Mouse (Mus musculus) left cerebral cortex, adult 8-10 months (tissue): ENCODE data around the gene Ush1g. TPM values are rescaled to one million over a fixed set of nuclear protein-coding genes. Genes with fewer than 3 reads are reported as not detected.

ENCODE experiments used
- DNase-seq, 2 experiments: peaks; one replicate each; pipeline ENCODE4 v3.0.0; 2022; ENCODE audit warnings: low spot score in 2 of 2
- total RNA-seq, 4 experiments: library from RNA; stranded (reverse); gene quantifications; 2 replicates each; pipeline ENCODE4 v1.2.4; 2022

The Ush1g gene
- total RNA-seq, 4 experiments from 2014 or later = 0.46 to 0.78 (median 0.59) TPM

DNA sequence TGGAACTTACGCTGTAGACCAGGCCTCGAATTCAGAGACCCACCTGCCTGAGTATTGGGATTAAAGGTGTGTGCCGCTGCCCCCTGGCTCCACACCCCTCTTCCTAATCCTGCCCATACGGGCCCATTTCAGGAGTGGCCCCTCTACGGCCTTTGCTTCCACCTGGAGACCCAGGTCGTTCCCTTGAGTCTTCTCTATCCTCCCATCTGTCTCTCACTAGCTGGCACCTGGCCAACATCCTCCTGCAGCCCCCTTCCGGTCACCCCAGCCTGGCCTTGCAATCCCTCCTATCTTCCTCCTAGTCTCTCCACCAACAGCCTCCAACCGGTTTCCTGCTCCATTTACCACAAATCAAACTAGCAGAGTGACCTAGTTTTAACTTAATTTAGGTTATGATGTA lies 32.0 kb downstream of the Ush1g start:
- no peak for DNase-seq

DNA sequence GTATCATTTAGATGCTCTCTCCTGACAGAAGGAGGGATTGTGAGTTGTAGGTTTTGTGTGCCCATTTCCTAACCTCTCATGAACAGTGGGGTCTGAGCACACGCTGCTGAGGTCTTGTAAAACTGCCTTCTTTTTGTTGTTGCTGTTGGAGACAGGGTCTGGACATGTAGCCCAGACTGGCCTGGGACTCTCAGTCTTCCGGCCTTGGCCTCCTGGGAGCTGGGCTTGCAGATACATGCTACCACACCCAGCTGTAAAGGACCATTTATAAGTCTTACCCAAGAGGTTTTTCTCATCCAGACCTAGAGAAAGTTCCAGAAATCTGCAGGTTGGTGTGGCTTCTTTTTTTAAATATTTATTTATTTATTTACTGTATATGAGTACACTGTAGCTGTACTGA lies 33.5 kb downstream of the Ush1g start:
- DNase-seq = no peak

DNA sequence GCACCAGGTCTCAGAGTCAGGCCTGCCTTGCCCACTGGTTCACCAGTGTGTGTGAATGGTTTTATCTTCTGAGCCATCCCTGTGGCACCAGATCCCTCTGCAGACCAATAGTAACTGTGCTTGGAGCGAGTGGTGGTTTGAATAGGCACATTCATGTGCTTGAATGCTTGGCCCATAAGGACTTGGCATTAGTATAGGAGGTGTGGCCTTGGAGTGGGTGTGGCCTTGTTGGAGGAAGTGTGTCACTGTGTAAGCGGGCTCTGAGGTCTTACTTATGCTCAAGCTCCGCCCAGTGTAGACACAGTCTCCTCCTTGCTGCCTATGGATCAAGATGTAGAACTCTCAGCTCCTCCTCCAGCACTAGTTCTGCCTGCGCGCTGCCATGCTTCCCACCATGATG lies 34.5 kb downstream of the Ush1g start:
- no peak for DNase-seq

DNA sequence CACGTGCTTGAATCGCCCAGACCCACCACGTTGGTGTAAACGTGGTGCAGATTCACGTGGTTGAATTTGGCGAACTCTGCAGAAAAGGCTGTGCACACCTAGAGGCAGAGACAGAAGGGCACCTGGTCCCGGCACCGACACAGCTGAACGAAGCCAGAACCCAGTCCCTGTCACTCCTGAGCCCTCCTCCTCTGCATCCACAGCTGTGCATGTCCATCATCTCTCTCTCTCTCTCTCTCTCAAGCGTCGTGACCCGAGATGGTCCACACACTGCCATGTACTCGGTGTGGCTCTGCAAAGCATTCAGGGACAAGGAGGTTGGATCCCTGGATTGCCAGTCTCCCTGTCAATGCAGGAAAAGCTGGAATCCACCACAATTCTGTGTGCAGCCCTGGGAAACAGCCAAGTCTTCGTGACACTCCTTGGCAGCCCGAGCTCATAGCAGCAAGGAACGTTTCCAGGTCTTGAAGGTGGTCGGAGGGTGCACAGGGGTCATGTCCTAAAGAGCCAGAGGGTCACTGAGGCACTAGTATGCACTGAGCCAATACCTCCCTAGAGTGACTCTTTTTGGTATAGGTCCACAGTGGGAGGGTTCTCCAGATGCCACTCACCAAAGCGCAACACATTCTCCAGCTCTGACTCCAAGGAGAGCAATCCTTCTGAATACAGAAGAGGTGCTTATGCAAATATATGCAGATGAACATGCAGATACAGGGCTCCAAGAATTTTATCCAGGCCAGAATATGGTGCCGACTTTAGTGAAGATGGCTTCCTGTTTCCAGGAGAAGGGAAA lies 35.4 kb downstream of the Ush1g start:
- no peak for DNase-seq

DNA sequence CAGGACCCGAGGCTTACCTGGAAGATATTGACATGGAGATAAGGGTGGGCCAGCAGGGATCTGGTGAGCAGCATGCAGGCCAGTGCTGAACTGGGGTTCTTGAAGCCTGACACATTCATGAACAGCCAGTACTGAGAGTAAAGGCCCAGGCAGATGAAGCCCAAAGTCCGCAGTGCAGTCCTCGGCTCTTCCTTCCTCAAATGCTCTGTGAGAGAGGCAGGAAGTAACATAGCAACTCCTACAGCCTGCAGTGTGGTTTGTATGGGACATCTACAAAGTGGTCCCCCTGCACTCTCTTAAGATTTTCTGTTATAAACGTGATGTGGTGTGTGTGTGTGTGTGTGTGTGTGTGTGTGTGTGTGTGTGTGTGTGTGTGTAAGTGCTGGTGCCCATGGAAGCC lies 36.6 kb downstream of the Ush1g start:
- DNase-seq = no peak

DNA sequence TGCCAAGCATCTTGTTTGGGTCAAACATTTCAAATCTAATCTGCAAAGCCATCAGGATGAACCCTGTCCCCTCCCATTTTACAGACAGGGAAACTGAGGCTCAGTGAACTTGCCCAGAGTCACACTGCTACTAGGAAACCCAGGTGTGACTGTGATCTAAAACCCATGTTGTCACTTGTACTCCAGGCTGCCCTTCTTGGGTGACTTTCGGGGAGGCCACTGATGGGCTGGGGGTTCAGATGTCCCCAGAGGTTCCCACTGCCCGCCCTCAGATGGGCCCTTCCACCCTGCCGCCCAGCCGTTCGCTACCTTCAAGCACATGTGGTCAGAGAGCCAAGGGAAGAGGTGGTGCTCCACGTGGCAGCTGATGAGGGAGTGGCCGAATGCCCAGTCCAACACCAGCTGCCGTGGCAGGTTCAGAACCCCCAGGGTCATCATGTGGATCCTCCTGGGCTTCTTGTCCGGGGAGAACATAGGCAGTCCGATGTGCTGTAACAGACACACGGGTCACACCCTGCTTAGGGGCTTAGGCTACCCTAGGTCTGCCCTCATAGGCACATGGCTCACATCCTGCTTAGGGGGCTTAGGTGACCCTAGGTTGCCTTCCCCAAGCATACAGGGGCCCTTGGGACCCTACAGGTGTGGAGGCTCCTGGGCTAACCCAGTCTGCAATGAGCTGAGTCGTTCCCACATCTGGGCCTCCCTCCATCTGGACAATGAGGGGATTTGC lies 37.8 kb downstream of the Ush1g start:
- no peak for DNase-seq

DNA sequence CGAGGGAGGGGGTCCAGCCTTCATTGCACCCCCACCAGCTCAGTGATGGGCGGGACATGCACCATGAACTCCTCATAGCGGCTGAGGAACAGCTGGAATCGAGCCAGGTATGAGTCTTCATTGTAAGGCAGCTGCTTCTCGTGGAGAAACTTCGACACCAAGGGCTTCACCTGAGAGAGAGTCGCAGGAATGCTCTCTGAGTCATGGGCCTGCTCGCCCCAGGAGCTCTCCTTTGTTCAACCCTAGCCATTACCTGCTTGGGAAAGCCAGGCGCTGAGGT lies 38.4 kb downstream of the Ush1g start:
- no peak for DNase-seq

DNA sequence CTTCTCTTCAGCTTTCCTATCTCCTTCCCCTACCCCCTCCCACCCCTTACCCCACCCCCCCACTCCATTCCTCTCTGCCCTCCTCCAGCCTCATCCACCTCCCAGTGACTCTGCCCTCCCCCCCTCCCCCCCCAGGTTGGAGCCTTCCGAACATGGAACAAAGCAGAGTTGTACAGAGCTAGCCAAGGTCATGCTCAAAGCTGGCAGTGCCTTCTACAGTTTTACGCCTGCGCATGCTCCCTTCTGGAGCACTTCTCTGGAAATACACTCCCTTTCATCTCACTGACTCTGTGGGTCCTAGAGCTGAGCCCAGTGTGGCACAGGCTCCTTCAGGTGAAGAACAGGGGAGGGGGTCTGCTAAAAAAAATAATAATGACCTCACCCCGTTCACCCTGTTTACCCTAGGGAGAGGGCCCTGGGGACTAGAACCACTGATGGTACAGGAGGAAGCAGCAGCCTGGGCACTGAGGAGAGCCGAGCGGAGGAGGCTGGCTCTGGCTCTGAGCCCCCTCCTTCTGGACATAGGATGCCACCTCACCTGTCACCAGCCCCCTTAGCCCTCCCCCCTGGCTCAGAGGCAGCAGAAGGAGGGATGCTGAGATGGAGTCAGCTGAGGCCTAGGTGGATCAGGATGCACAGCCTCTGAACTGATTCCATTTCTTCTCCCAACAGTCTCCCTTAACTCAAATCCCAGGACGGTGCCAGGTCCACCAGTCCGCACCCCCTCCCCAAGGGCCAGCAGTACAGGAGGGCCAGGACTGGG lies 38.9 kb downstream of the Ush1g start:
- no peak for DNase-seq

DNA sequence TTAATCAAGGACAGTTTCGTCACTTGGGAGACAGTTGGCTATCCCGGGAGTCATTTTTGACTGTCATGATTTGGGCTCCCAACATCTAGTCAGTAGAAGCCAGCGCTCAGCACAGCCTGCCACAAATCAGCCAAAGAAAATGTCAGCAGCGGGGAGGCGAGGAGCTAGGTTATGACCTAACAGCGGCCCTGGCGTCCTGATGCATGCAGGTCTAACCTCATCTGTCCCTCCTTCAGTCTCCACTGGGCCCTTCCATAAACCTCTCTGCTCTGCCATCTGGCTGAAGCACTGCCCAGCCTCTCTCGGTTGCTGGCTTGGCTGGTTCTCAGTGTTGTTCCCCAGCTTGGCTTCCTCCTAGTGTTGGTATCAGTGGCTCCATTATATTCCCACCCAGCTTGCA lies 39.5 kb downstream of the Ush1g start:
- no peak for DNase-seq

DNA sequence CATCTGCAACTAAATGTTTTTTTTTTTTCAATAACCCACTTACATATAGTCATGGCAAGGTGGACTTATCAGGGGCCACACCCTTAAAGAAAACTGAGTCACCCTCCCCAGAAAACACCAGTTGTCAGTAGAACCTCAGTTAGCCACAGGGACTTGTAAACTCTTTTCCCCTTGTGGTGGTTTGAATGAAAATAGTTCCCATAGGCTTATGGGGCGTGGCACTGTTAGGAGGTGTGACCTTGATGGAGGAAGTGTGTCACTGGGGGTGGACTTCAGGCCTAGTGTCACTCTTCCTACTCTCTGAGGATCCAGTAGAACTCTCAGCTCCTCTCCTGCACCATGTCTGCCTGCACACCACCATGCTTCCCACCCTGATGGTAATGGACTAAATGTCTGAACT lies 42.1 kb downstream of the Ush1g start:
- no peak for DNase-seq

DNA sequence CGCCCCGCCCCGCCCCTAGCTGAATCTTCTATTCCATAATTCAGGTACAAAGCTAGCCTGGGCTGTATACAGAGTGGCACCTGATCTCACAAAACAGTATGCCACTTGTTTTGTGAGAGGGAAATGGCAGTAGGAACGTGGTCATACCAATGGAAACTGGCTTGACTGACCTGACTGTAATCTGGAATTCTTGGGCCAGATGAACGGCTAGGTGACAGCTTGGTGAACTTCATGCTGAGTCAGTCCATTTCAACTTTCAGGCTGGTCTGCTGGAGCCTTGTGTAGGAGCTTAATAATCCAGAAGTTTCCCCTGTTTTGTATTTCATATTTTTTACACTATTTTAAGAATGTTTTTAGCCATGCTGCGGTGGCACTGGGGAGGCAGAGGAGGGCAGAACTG lies 43.7 kb downstream of the Ush1g start:
- no peak for DNase-seq

DNA sequence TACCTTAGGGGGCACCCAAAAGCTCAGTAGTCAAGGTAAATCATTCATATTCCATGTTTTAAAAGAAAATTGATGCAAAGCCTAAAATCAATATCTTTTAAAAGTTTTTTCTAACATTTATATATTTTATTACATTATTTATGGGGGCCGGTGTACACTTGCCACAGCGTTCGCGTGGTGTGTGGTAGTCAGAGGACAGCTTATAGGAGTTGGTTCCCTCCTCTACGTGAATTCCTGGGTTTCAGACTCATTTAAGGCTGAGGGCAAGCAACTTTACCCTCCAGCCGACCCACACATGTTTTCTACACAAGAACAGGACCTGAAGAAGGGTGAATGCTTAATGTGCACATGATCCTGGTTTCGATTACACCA lies 44.3 kb downstream of the Ush1g start:
- no peak for DNase-seq

DNA sequence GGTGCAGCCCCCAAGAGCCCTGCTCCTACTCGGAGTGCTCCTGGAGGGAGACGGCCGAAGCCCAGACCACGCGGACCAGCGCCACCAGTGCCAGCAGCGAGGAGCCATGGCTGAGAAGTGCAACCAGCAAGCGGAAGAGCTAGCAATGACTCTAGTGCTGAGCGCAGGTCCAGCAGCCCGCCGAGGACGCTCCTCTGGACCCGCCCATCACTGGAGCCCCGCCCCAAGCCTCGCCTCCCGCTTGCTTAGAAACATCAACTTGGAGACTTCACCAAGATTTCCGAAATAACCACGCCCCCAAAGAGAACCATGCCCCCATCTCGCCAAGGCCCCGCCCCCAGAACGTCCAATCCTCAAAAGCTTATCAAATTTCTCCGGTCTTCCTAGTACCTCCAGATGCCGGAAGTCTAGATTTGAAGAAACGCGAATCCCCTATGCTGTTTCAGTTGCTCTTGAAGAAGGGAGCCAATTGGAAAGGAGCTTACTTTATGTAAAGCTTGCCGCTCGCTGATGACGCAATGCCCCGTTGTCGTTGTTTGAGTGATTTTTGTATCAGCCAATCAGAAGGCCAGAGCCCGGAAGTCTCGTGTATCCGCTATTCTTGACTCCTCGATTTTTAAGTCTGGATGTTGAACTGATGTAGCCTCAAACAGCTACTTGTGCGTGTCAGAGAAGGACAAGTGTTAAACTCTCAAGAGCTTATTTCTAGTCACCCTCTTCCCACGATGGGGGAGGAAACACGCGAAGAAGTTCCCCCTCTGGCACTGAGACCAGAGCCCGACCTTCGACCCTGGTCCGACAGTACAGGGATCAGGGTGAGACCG lies 44.8 kb downstream of the Ush1g start, which contains the start of gene Fdxr:
TSS of gene Fdxr (minus strand) at position 271 of the 824 bp plus-strand sequence.
- DNase-seq = peak; percentile 90 to 98

DNA sequence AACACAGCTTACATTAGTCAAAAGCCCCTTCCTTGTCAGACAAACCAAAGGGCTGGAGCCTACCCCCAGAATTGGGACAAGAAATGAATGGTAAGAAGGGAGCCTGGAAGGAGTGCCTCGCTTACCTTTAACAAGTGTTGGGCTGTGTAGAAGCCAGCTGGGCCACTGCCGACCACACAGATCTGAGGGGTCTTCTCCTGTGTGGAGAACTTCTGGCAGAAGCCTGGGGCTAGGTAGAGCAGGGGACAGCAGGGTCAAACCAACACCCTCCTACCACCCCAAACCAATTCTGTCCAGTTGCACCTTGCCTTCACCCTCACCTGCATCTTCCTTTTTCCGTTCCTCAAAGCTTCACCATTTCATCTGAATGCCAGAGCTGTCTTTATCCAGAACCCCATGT lies 45.9 kb downstream of the Ush1g start:
- no peak for DNase-seq

DNA sequence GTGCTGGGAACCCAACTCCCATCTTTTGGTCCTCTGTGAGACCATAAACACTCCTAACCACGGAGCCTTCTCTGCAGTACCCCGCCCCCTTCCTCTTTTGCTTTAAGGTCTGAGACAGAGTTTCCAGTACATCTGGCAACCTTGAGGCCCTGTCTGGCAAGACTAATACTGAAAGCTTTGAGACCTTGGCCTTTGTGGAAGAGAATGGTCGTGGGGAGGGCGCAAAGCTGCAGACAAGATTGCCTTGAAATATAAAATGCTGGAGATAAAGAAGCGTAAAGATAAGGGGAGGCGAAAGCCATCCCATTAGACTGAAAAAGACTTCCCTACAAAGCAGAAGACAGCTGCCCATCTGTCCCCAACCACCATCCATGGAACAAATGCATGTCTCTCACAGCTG lies 46.3 kb downstream of the Ush1g start:
- no peak for DNase-seq

DNA sequence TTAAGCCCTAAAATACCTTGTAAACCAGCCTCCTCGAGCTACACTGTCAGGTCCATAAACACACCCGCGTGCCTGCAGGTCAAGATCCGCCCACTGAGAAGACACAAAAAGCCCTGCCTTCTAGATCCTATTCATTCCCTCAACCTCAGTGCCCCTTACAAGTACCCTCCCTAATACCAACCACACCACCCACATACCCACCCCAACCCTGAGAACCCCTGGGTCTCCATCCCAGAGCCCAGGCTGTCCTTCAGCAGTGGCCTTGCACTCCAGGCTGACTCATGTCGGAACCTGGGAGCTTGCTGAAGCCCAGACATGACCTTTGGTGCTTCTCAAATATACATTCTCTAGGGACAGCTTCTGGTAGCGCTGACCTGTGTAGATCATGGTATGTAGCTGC lies 47.1 kb downstream of the Ush1g start:
- no peak for DNase-seq

DNA sequence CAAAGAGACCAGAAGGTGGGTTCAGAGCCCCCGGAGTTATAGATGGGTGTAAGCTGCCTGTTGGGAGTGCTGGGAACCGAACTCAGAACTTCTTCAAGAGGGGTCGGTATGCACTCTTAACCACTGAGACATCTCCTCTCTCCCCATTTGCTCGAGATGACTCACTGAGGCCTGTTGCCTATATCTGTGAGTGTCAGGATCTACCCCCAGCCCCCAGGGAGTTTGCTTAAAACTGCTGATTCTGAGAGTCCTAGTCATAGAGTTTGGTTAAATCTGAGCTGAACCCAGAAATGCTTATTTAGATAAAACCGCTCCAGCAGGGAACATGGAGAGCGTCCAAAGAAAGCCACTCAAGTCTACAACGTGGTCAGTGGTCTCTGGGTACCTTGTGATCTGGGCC lies 47.7 kb downstream of the Ush1g start:
- DNase-seq = no peak

DNA sequence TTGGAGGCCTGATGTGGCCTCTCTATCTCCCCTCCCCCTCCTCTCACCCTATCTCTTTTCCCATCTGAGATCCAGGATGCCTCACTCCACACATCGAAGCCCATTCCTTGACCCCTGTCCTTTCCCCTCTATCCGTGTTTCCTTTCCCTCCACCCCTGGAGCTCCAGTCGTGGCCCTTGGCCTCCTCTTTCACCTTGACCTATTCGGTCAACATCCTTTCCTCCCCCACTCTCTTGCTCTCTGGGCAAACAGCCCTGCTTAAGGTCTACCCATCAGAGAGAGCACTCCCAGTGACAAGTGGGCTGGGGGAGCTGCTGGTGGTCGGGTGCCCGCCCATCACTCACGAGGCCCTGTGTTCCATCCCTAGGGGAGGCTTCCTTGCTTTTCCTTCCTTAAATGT lies 48.1 kb downstream of the Ush1g start:
- no peak for DNase-seq

DNA sequence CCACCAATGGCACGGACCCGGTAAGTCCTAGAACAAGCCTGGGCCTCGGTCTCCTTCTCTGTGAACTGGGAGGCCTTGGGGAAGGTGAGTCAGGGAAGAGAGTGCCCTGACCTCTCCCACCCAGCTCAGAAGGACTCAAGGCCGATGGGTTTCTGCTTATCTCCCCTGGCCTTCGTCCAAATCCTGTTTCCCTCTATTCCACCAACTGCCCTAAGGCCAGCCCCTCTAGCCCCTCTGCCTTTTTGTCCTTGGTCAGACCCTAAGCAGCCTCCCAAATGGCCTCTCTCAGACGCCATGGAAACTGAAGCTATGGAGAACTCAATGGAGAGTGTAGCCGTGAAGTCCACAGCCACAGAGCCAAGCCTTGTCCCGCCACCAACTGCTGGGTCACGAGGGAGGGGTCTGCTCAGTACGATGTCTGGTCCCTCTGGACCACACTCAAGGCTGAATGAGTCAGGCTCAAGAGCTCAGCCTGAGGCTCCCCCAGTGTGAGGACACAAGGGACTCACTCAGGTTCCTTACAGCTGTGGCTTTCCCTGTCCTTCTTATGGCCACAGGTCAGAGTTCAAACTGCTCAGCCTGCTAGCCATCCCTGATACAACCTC lies 48.8 kb downstream of the Ush1g start:
- no peak for DNase-seq

DNA sequence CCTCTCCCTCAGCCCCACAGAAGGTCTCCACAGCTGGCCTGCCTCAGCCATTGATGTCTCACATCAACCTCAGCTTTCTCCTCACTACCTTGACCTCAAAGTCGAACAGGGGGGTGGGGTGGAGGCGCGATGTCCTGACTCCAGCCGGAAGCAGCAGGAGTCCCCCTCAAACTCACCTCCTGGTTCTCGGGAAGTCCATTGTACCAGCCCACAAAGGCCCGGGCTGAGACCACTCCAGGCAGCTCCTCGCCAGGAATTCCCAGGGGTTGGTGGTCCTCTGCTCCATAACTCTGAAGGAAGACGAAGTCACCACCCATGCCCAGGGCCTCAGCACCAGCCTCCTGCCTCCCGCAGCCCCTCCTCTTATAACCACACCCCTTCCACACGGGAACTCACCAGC lies 50.4 kb downstream of the Ush1g start:
- no peak for DNase-seq

DNA sequence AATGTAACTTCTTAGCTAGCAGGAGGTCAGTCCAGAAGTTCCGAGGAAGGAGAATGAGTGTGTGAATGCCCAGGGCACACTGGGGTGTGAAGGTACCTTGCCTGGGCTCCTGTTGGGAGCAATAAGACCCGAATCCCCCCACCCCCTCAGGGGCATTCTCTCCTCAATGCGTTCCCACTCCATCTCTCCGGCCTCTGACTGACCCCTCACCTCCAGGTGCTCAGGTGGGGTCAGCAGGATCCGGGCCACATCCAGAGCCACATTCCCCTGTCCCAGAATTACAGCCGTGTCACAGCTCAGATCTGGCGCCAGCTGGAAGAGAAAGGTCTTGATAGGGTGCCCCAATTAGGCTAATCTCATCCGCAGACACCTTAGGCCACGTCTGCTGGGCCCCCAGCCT lies 50.8 kb downstream of the Ush1g start:
- no peak for DNase-seq
